Mouse (Mus musculus): ENCODE measurements around the gene Tspyl1. TPM values are rescaled to one million over a fixed set of nuclear protein-coding genes. Genes with fewer than 3 reads are reported as not detected.

Gene Tspyl1
- polyA plus RNA-seq, 1 experiment from 2014 or later: 83.2 TPM

- no peaks in the 10 kb centered on the region for H3K9me3 ChIP-seq
- no peak overlapping the region for H3K9ac ChIP-seq
- no peak overlapping the region for H3K4me2 ChIP-seq
- no peaks in the 10 kb centered on the region for H3K27me3 ChIP-seq
- H3K27ac ChIP-seq: no peak overlapping the region
- no peak overlapping the region for H3K4me3 ChIP-seq
- WGBS: 73% methylated on average over 5 of the region's 5 CpGs
- no peaks in the 10 kb centered on the region for H3K36me3 ChIP-seq
- no peak for ATAC-seq (ENCODE audit: insufficient number of reproducible peaks, low FRiP score, low TSS enrichment, low read depth)
- 0 out of 2 replicates have a peak, but pooled peaks cover 2% of the 10 kb centered on the region for H3K4me1 ChIP-seq
These were observed 14.5 kb upstream of the Tspyl1 start for GRCm38 (mm10) chr10:34267312-34268070.

GRCm38 (mm10) chr10:34271681-34272080, 10.3 kb upstream of the Tspyl1 start:
- Histone ChIP-seq H3K27me3 (no peaks in the 10 kb centered on the region), H3K4me1 (0 out of 2 replicates have a peak, but pooled peaks cover 2% of the 10 kb centered on the region), H3K9ac (no peak overlapping the region), H3K9me3 (no peaks in the 10 kb centered on the region), H3K4me2 (no peak overlapping the region), H3K36me3 (no peaks in the 10 kb centered on the region), H3K4me3 (no peak overlapping the region), H3K27ac (peak overlapping the region; percentile 63)
- 43% methylated on average over 7 of the region's 7 CpGs for WGBS
- ATAC-seq (ENCODE audit: insufficient number of reproducible peaks, low FRiP score, low TSS enrichment, low read depth): 0 out of 2 replicates have a peak, but pooled peaks have one; percentile 30

- no peaks in the 10 kb centered on the region for H3K27me3 ChIP-seq
- H3K4me1 ChIP-seq: peaks cover 21% of the 10 kb centered on the region
- no peak overlapping the region for H3K27ac ChIP-seq
- H3K4me2 ChIP-seq: peak overlapping the region; percentile 43
- no peaks in the 10 kb centered on the region for H3K9me3 ChIP-seq
- no peaks in the 10 kb centered on the region for H3K36me3 ChIP-seq
- peak overlapping the region; percentile 23 for H3K4me3 ChIP-seq
- no peak overlapping the region for H3K9ac ChIP-seq
- whole genome bisulfite sequencing: 23% methylated on average over 13 of the region's 13 CpGs
- no peak for ATAC-seq (ENCODE audit: insufficient number of reproducible peaks, low FRiP score, low TSS enrichment, low read depth)
These were observed 1.3 kb upstream of the Tspyl1 start for GRCm38 (mm10) chr10:34280591-34281175.

DNA sequence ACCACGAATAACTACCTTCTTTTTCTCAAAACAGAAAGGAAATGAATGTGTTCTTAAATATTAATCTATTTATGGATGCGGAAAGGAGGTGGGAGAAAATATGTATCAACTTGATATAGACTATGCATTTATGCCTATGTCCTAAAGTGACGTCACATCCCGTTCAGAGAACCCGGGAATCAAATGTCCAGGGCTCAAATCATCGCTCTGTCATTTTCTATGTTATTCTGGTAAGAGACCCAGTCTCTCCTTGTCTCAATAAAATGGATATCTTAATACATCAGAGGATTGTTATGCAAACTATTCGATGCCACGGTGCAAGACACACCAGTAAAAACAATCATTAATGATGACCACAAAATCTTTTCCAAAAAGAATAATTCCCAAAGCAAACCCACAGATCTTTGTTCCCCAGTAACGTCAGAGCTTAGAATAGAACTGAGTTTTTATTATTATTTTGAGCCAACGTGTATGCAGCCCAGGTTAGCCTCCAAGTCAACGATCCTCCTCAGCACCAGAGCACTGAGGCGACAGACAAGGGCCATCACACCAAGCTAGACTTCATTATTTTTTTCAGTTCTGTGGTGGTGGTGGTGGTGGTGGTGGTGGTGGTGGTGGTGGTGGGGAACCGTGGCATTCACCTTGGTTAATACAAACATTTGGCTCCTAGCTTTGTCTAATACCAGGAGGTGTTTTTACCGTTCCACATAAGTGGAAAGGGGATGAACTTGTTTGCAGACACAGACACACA, 604 bp upstream of the Tspyl1 start:
- peak overlapping the region; percentile 92; the same call in 1 of the 2 replicates for H3K9ac ChIP-seq
- peak overlapping the region; percentile 96 for H3K4me3 ChIP-seq
- H3K4me2 ChIP-seq: peak overlapping the region; percentile 57
- H3K27ac ChIP-seq: peak overlapping the region; percentile 75
- ATAC-seq (ENCODE audit: insufficient number of reproducible peaks, low FRiP score, low TSS enrichment, low read depth): peak; percentile 15; the same call in 1 of the 2 replicates
- H3K36me3 ChIP-seq: no peaks in the 10 kb centered on the region
- no peaks in the 10 kb centered on the region for H3K9me3 ChIP-seq
- peaks cover 21% of the 10 kb centered on the region for H3K4me1 ChIP-seq
- no peaks in the 10 kb centered on the region for H3K27me3 ChIP-seq
- WGBS: 19% methylated on average over 14 of the region's 14 CpGs

DNA sequence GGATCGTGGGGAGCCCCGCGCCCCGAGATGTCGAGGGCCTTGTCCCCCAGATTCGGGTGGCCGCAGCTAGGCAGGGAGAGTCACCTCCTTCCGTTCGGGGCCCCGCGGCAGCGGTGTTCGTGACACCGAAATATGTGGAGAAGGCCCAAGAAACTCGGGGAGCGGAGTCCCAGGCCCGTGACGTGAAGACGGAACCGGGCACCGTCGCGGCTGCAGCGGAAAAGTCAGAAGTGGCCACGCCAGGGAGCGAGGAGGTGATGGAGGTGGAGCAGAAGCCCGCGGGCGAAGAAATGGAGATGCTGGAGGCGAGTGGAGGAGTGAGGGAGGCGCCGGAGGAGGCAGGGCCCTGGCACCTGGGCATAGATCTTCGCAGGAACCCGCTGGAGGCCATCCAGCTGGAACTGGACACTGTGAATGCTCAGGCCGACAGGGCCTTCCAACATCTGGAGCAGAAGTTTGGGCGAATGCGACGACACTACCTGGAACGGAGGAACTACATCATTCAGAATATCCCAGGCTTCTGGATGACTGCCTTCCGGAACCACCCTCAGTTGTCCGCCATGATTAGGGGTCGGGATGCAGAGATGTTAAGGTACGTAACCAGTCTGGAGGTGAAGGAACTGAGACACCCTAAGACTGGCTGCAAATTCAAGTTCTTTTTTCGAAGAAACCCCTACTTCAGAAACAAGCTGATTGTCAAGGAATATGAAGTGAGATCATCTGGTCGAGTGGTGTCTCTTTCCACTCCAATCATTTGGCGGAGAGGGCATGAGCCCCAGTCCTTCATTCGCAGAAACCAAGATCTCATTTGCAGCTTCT, 639 bp downstream of the Tspyl1 start:
- no peaks in the 10 kb centered on the region for H3K27me3 ChIP-seq
- peak overlapping the region; percentile 57 for H3K4me2 ChIP-seq
- WGBS: 3% methylated on average over 47 of the region's 47 CpGs
- peaks cover 21% of the 10 kb centered on the region for H3K4me1 ChIP-seq
- peak; percentile 52; the same call in 1 of the 2 replicates for ATAC-seq (ENCODE audit: insufficient number of reproducible peaks, low FRiP score, low TSS enrichment, low read depth)
- H3K36me3 ChIP-seq: peaks cover 7% of the 10 kb centered on the region
- peak overlapping the region; percentile 90 for H3K27ac ChIP-seq
- H3K9me3 ChIP-seq: no peaks in the 10 kb centered on the region
- peak overlapping the region; percentile 96 for H3K4me3 ChIP-seq
- H3K9ac ChIP-seq: peak overlapping the region; percentile 92

DNA sequence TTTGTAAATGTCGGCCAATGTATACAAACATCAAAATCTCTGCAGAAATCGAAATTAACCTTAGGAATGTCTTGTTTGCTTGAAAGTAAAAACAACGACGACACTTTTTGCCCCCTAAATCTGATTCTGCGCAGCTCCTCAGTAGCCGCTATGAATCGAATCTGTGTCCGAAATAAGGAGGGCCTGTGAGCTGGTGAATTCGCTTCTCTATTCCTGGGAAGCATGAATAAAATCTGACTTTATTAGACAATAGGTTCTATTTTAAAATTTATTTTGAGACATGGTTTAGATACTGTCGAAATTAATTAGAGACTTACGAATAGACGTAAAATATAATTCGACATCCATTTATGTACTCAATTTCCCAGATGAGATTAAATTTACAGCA, 14.9 kb downstream of the Tspyl1 start:
- H3K9ac ChIP-seq: peak overlapping the region; percentile 40; the same call in 1 of the 2 replicates
- WGBS: 3% methylated on average over 13 of the region's 13 CpGs

GRCm38 (mm10) chr10:34297299-34297979, 15.4 kb downstream of the Tspyl1 start, which contains the start of gene Tspyl4:
Gene Tspyl4, plus strand, starts transcription at chr10:34297442.
- Histone ChIP-seq H3K9ac (peak within 1 kb of the TSS; percentile 55), H3K4me2 (peak within 1 kb of the TSS; percentile 72), H3K4me1 (peaks cover 29% of the 10 kb centered on the region), H3K4me3 (peak within 1 kb of the TSS; percentile 71), H3K27me3 (no peaks in the 10 kb centered on the region), H3K9me3 (no peaks in the 10 kb centered on the region), H3K36me3 (no peaks in the 10 kb centered on the region), H3K27ac (peak within 1 kb of the TSS; percentile 86)
- WGBS: under 1% methylated on average over 38 of the region's 38 CpGs
- peak; percentile 93 for ATAC-seq (ENCODE audit: insufficient number of reproducible peaks, low FRiP score, low TSS enrichment, low read depth)

More for the DNA sequence above, 14.9 kb downstream of the Tspyl1 start:
- Histone ChIP-seq H3K9me3 (no peaks in the 10 kb centered on the region), H3K27me3 (no peaks in the 10 kb centered on the region), H3K36me3 (no peaks in the 10 kb centered on the region), H3K4me2 (peak overlapping the region; percentile 72), H3K4me3 (peak overlapping the region; percentile 71), H3K27ac (peak overlapping the region; percentile 71), H3K4me1 (peaks cover 29% of the 10 kb centered on the region)
- ATAC-seq (ENCODE audit: insufficient number of reproducible peaks, low FRiP score, low TSS enrichment, low read depth): no peak

DNA sequence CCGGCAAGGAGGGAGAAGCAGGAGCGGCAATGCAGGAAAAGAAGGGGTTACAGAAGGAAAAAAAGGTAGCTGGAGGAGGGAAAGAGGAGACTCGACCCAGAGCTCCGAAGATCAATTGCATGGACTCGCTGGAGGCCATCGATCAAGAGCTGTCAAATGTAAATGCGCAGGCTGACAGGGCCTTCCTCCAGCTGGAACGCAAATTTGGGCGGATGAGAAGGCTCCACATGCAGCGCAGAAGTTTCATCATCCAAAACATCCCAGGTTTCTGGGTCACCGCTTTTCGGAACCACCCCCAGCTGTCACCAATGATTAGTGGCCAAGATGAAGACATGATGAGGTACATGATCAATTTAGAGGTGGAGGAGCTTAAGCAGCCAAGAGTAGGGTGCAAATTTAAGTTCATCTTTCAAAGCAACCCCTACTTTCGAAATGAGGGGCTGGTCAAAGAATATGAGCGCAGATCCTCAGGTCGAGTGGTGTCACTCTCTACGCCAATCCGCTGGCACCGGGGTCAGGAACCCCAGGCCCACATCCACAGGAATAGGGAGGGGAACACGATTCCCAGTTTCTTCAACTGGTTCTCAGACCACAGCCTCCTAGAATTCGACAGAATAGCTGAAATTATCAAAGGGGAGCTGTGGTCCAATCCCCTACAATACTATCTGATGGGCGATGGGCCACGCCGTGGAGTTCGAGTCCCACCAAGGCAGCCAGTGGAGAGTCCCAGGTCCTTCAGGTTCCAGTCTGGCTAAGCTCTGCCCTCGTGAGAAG, 16.2 kb downstream of the Tspyl1 start:
- Histone ChIP-seq H3K27me3 (no peaks in the 10 kb centered on the region), H3K9ac (peak overlapping the region; percentile 55), H3K9me3 (no peaks in the 10 kb centered on the region), H3K36me3 (no peaks in the 10 kb centered on the region), H3K4me3 (peak overlapping the region; percentile 71), H3K4me2 (peak overlapping the region; percentile 72), H3K27ac (peak overlapping the region; percentile 86), H3K4me1 (peaks cover 29% of the 10 kb centered on the region)
- no peak for ATAC-seq (ENCODE audit: insufficient number of reproducible peaks, low FRiP score, low TSS enrichment, low read depth)
- 45% methylated on average over 25 of the region's 25 CpGs for WGBS

DNA sequence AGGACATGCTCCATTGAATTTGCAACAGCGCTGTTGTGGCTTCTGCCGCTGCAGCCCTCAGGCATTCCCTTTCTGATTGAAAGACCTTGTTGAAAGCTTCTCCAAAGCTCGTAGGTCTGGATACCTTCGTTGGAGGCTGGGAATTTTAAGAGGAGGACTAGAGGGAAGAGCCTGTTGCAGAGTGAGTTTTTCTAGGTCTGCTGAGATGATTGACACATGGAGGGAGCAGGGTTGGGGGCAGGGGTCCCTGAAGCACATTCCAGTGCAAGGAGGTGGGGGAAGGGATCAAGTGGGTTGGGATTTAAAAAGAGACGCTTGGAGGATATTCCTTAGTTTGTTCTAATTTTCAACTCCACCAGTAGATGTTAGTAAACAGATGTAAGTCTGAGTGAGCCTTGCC, 18.4 kb downstream of the Tspyl1 start:
- H3K27ac ChIP-seq: no peak overlapping the region
- H3K4me2 ChIP-seq: peak overlapping the region; percentile 26
- no peaks in the 10 kb centered on the region for H3K36me3 ChIP-seq
- peak overlapping the region; percentile 5; the same call in 1 of the 2 replicates for H3K4me3 ChIP-seq
- H3K9ac ChIP-seq: no peak overlapping the region
- peaks cover 29% of the 10 kb centered on the region for H3K4me1 ChIP-seq
- no peak for ATAC-seq (ENCODE audit: insufficient number of reproducible peaks, low FRiP score, low TSS enrichment, low read depth)
- H3K27me3 ChIP-seq: no peaks in the 10 kb centered on the region
- no peaks in the 10 kb centered on the region for H3K9me3 ChIP-seq
- 39% methylated on average over 5 of the region's 5 CpGs for WGBS

DNA sequence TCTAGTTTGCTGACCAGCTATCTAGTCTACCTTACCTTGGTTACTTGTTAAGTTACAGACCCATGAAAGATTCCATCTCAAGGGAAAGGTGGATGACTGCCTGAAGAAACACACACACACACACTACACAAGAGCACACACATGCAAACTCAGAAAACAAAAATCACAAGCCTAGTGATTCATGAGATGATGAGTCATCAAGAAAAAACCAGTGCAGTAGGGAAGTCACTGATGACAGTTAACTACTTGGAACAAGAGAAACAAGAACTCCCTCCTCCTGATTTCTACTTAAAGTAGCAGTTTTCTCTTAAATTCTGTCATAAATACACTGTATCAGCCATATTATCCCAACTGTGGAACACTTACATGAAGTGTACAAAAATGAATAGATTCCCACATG, 25.1 kb downstream of the Tspyl1 start:
- H3K4me1 ChIP-seq: no peaks in the 10 kb centered on the region
- H3K4me2 ChIP-seq: no peak overlapping the region
- no peak for ATAC-seq (ENCODE audit: insufficient number of reproducible peaks, low FRiP score, low TSS enrichment, low read depth)
- H3K27me3 ChIP-seq: no peaks in the 10 kb centered on the region
- no peak overlapping the region for H3K4me3 ChIP-seq
- H3K36me3 ChIP-seq: peaks cover 6% of the 10 kb centered on the region; the same call in 1 of the 2 replicates
- H3K9me3 ChIP-seq: no peaks in the 10 kb centered on the region
- H3K9ac ChIP-seq: no peak overlapping the region
- no peak overlapping the region for H3K27ac ChIP-seq
